Mouse (Mus musculus): ENCODE measurements at regions not wholly inside any gene's neighbourhood (a gene's known extent, or its start where the extent isn't known, plus 50 kb on each side); places are given as distances from the start of the nearest gene placed in this dataset.

DNA sequence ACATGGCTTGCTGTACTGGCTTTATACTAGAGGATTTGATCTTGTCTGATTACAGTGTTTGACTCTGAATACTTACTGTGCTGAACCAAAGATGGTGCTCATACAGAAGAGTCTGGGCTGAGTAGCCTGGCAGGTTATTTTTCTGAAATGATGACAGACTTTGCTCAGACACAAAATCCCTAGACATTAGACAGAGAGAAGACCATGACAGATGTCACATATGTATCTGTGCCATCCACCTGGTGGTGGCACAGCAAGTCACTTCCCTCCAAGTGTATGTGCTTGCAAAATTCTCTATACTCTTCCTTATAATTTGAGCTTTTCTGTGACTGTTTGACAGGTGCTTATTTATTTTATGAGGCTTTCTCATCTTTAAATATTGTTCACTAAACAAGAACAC lies 80.7 kb downstream of the Gm7361 start:
- DNase-seq (ENCODE audit: low spot score in 2 of 2), result no peak

DNA sequence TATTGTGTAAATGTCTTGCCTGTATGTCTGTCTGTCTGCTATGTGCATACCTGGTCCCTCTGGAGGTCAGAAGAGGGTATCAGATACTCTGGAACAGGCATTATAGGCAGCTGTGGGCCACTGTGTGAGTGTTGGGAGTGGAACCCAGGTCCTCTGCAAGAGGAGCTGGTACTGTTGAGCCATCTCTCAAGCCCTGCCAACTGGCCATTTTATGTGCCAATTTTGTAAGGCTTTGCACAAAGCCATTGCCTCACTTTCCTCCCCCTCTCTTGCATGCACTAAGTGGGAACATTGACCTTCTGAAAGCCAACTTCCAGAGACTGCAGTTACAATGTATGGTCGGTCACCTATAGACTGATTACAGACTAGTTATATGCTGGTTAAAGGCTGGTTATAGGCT lies 81.8 kb downstream of the Gm7361 start:
- DNase-seq (ENCODE audit: low spot score in 2 of 2), result no peak

DNA sequence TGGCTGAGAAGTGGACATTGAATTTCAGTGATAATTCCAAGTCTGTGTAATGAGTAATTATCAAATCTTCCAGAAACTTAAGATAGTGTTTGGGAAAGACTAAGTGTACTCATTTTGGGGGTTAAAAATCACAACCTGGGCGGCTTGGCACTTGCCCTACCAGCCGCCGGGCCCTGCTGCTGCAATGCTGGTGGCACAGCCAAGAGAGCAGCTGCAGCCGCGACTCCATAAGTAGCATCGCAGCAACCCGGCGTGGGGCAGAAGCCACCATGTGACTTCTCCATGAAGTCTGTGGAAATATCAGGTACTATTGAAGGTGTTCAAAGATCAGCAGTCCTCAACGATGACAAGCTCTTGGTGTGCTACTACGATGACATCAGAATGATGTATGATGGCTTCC lies 97.7 kb downstream of the Gm7361 start:
- DNase-seq (ENCODE audit: low spot score in 2 of 2), result no peak

DNA sequence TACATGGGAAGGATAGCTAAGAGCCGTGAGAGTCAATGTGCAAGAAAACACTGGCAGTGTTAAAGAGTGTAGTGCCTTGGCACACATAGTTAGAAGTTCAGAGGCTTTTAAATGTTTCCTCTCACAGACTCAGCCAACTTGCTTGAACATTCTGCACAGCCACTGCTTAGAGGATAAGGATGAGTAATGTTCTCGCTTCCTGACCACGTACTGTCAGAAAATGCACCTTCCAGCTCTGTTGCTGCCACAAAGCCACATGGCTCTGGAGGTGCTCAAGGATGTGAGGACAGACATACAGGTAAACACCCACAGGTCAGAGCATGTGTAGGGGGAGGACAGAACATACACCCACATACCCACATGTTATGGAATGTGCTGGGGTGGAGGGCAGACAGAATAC lies 101.6 kb downstream of the Gm7361 start:
- DNase-seq (ENCODE audit: low spot score in 2 of 2), result peak; percentile 0 to 5

DNA sequence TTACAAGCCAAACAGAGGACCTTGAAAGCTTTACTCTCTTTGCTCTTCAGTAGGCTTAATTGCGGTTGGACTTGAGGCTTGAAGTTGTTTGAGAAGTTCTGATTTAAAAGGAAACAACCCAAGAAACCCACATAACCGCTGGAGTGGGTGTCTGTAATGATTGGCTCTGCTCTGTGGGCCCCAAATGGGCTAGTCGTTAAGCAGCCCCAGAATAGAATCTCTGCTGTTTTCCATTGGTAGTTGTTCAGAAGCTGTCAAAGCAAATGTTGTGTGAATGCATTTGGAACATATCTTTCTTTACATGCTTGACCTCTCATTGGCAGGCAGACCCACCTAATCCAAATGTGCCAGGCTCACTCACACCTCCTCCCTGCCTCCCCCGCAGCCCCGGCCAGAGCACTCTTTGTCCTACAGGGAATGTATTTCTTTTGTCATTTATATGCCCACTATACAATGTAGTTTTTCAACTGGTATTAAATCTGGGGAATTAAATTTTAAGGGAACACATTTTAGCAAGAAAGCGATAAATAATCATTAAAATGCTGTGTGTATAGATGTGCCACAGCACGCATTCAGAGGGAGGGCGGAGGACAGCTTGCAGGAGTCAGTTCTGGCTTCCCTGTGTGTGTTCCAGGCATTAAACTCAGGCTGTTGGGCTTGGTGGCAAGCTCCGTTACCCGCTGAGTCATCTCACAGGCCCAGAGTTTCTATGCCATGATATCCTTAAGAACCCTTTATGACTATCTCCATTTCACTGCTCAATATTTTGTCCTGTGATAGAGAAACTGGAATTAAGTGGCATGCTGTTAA lies 116.9 kb downstream of the Gm7361 start:
- DNase-seq (ENCODE audit: low spot score in 2 of 2), result no peak

DNA sequence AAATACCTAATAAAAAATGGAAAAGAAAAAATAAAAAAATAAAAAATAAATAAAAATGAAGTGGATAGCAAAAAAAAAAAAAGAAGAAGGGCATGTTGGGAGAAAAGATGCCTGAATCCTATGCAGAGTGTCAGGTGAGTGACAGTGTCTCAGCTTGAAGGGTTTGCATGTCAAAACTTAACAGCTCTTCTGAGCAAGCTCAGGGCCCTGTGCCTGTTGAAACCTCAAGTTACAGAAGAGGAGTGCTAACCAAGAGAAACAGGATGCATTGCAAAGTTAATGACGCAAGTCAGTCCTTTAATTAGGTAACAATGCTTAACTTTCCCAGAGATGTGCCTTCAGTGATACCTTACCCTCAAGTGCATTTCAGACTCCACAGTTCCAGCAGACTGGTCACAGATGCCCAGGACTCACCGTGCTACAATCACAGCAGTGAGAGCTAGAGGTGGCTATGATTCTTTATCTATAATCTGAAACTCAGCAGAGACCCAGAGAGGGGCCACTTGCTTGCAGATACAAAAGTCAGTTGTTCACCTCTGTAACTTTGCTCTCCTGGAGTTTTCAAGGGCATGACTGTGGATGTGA lies 149.7 kb downstream of the Gm7361 start:
- no peak for DNase-seq (ENCODE audit: low spot score in 2 of 2)

DNA sequence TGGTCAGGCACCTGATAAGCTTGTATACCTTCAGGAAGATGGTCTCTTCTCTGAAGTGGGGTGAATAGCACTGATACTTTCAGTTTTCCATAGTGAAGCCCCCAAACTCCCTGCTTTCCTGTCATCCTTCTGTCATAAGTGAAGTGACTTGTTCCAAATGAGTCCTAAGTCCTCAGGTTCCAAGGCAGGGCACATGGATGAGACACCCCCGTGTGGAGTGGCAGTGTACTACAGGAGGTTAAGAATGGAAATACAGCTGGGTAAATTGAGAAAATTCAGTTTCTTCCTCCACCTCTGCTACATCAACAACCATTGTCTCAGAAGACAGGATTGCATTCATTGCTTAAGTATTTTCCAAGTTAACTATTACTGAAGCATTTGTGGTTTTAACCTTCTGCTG lies 155.7 kb downstream of the Gm7361 start:
- no peak for DNase-seq (ENCODE audit: low spot score in 2 of 2)

DNA sequence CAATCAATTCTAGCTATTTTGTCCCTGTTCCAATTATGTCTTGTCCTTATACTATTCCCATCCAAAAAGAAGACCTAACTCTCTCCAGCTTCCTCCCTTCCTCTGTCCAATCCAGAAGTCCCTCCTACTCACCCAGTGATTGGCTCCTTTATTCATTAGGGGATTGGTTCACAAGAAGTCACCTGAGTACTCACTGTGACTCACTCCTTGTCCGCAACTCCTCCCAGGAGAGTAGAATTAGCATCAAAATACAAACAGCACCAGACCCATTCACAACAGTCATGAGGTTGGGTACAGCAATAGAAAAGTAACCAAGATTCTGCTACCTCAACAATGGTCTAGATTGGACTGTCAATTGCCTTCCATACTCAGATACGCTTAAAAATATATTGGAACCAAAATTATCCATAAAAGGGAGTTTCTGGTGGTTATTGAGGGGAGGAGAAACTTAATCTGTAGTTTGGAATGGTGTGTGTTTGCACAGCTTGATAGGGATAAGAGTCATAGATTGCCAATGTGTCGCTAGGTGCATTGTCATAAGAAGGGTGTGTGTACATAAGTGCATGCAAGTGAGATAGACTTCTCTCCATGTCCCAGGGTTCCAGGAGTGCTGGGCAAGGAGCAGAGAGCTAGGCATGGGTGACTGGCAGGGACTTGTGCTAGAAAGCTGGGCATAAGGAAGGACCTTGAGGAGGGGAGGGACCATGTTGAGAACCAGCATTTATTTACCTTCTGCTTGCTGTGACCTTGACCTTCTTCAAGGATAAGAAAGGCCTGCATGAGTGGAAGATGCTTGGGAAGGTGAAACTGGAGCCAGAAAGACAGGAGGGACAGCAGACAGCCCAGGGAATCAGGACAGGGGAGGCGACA lies 187.1 kb downstream of the Gm7361 start:
- DNase-seq (ENCODE audit: low spot score in 2 of 2), result no peak

DNA sequence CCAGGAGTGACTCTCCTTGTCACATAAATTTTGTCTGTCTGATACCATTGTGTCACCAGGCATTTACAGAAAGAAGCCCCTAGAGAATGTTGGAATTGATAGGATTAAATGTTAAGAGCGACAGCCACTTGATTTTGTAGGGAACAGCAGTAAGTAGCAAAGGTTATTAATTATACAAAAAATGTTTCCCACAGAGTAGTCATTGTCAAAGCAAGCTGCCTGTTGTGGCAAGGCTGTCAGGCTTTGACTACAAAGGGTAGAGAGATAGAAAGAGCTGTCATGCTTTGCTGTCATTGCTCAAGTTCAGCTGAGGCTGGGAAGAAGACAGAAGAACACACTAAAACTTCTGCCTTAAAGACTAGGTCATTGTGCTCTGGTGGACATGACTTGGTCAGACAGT lies 193.8 kb downstream of the Gm7361 start:
- no peak for DNase-seq (ENCODE audit: low spot score in 2 of 2)

DNA sequence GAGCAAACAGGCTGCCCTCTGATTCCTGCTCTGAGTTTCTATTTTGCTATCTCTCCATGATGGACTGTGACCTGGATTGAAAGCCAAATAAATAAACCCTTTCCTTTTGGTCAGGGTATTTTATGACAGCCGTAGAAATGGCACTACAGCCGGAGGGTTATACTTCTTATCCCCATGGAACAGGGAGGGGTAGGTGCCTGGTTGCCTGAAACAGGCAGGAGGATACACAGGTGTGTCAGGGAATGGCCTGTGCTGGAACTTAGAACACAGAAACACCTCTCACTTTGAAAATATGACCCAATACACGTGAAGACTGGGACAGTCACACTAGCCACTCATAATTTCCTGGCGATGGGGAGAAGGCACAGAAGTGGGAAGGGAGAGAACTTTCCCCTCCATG lies 200.1 kb downstream of the Gm7361 start:
- no peak for DNase-seq (ENCODE audit: low spot score in 2 of 2)

DNA sequence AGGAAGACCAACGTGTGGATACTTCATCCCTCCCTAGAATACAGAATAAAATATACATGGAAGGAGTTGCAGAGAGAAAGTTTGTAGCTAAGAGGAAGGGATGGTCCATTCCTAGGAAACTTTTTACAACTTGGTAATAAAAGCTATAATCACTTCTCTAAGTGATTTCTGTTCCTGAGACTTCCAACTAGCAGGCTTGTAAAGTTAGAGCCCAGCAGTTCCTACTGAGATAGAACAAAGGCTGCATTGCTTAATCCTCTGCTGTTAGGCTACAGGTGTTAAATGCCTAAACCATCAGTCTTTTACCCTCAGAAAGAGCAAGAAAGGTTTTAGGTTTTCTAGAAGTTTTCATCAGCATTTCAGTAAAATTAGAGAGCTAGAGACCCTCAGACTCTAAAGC lies 209.2 kb downstream of the Gm7361 start:
- DNase-seq (ENCODE audit: low spot score in 2 of 2), result no peak

DNA sequence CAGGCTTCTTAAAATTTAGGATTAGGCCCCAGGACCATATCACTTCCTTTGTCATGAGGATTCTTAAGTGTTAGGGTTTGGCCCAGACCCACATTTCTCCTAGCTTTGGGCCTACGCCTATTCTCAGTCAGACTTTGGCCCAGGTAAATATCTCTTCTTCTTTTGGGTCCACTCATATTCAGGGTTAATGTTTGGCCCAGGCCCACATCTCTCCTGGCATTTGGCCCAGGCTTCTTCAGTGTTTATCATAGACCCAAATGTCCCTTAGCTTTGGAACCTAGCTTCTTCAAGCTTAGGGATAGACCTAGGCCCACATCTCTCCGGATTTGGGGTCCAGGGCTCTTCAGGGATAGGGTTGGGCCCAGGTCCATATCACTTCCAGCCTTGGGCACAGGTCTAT lies 228.2 kb downstream of the Gm7361 start:
- DNase-seq (ENCODE audit: low spot score in 2 of 2), result no peak

DNA sequence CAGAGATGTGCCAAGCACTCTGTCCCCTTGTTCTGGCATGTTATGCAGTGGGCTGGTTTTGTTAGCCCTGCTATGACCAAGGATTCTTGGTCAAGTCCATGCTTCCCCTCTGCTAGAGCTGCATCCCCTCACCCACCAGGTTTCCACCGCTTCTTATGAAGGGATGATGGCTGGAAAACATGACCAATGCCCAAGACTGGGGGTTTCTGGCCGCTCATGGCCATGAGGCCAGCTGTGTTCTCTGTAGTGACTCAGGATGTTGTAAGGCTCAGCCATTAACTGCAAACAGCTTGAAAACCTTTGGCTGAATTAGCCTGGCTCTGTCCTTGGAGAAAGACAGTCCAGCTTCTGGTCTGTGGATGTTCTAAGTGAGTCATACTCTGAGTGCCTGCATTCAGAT lies 236.5 kb downstream of the Gm7361 start:
- no peak for DNase-seq (ENCODE audit: low spot score in 2 of 2)

DNA sequence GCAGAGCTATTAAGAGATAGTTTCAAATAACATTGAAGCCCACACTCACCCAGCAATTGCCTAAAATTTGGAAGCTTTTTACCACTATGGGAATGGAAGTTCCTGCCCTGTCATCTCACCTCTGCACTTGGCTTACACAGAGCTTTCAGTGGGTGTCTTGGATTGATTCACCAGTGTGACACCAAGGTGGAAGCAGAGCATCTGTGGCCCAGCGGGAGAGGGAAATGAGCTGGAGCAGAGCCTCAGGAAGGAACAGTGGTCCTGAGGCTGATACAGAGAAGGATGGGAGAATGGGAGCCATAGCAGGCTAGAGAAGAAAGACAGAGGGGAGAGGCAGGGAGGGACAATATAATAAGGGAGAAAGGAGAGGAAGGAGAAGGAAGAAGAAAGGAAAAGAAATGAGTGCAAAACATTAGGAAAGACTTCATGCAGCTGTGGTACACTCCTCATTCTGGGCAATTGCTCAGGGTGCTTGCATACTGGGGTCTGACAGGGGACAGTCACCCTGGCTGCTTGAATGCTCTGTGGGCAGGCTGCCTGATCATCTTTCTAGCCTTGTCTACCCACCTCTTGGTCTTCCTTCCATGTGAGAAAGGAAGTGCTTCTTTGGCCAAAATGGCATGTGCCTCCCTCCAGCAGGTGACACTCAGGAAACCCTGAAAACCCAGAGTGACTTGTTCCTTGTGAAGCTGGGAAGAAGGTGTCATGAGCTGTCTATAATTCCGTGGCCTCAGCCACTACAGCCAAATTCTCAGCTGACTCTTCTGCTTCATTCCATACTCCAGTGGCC lies 240.3 kb downstream of the Gm7361 start:
- no peak for DNase-seq (ENCODE audit: low spot score in 2 of 2)

DNA sequence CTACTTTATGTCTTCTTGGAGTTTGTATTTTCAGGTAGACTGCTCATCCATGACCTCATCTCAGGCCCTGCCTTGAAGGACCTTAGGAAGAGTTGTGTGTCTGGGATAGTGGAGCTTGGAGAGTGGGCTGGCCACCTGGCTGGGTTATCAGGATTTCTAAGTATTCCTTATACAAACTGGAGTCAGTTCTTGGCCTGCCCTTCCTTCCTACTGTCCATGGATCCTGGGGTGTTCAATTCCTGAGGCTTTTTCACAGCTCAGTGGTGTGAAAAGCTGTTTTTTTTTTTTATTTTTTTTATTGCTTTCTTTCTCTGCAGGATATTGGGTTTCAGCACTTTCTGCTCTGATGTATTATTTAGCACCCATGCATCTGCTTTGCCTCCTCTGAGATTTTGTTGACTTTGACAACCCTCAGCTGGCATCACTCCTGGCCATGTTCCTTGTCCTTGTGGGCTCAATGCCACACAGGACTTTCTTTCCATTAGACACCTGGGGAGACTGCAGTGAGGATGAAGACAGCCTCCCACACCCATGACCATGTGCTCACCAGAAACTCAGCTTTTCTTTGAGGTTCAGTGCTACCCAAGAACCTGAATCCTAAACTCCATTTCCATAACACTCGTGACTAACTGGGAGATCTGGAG lies 252.2 kb downstream of the Gm7361 start:
- no peak for DNase-seq (ENCODE audit: low spot score in 2 of 2)

DNA sequence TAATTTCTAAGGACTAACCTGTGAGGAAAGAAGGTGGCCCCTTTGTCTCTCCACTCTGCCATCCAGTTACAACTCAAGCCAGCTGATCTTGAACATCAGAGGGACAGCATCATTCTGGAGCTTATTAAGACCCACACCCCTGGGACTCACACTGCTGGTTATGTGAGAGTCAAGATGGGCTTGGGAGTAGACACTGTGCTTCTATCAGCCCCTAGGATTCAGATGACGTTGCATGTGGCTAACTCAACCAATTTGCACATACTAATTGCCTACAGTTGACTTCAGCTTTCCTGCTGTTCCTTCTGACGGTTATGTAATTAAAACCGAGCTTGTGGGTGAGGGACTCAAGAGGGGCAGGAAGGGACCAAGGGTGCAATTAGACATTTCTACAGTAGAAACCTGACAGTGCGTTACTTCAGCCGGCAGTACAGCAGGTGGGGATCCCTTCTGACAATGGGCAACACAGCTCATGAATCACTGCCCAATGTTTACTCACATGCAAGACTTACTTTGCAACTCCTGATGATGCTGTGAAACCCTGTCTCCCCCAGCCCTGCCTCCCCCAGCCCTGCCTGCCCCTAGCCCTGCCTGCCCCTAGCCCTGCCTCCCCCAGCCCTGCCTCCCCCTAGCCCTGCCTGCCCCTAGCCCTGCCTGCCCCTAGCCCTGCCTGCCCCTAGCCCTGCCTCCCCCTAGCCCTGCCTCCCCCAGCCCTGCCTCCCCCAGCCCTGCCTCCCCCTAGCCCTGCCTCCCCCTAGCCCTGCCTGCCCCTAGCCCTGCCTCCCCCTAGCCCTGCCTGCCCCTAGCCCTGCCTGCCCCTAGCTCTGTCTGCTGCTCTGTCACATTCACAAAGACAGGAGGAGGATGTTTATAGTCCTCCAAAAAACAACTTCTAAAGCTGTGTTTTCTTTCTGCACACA lies 255.8 kb downstream of the Gm7361 start:
- DNase-seq (ENCODE audit: low spot score in 2 of 2), result no peak

DNA sequence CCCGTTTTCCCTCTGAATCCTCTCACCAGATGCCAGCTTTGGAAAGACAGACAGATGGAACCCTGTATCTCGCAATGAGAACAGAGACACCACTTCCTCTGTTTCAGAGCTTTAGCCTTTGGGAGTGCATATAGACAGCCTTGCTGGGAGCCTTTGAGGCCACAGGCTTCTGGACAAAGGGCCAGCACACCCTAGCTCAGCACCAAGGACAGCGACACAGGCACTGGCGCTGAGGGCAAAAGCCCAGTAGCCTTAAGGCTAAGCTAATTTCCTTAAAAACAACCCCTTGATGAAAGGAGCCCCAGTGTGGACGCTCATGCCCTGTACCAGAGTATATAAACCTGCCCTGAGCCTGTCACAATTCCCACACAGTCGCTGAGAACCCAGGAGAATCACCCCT lies 278.1 kb downstream of the Gm7361 start:
- DNase-seq (ENCODE audit: low spot score in 2 of 2), result no peak

DNA sequence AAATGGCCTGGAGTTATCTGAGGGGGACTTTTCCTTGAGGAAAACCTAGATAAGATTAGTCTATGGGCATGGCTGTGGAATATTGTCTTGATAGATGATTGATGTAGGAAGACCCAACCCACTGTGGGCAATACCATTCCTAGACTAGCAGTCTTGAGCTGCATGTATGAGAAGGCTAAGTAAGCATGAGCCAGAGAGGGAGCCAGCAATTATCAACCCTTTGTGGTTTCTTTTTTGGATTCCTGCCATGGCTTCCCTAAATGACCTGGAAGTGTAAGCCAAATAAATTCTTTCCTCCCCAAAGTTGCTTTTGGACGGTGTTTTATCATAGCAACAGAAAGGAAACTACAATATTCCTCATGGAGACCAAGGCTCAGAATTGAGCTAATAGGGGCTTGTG lies 253.7 kb upstream of the Dpp6 start:
- no peak for DNase-seq (ENCODE audit: low spot score in 2 of 2)

DNA sequence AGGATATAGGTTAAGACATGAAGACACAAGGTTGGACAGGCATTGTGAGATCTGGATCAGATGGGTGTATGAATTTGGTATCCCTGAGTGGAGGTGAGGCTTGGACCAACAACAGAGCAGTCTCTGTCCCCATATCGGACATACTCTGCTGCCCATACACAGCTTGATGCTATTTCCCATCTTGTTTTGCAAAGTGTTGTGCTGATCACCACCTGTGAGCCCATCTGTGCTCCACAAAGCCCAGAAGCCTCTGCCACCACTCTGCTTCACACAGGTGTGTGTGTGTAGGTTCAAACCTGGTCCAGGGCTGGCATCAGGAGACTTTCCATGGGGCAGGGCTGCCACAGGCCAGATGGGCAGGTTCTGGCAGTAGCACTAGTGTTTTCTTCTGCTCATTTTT lies 252.9 kb upstream of the Dpp6 start:
- DNase-seq (ENCODE audit: low spot score in 2 of 2), result no peak

DNA sequence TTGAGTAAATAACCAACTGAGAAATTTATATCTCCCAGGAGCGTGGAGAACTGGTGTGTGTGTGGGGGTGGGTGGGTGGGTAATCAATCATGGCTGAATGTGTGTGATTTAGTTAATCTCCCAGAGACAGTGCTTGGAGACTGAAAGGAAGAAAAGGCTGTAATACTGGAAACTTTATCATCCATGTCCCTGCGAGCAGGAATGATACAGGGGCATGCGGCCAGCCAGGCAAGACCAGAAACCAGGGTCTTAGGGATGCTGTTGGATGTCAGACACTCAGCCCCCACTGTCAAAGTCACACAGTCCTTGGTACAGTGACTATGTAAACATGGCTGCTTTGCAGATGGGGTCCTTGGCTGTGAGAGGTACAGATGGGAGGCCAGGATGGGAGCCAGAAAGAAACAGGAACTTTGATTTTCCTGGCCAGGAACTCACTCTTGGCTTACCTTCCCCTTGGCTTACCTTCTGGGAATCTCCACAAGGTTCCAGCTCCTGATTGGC lies 244.3 kb upstream of the Dpp6 start:
- no peak for DNase-seq (ENCODE audit: low spot score in 2 of 2)

All from frontal cortex, postnatal 36 days (tissue).